Mouse (Mus musculus): ENCODE measurements around the gene Prr15l. TPM values are rescaled to one million over a fixed set of nuclear protein-coding genes. Genes with fewer than 3 reads are reported as not detected.
A peak's percentile ranks its signal among the peaks of the same experiment; 100 is the strongest.

The Prr15l gene
- polyA plus RNA-seq, 1 experiment: not detected

DNA sequence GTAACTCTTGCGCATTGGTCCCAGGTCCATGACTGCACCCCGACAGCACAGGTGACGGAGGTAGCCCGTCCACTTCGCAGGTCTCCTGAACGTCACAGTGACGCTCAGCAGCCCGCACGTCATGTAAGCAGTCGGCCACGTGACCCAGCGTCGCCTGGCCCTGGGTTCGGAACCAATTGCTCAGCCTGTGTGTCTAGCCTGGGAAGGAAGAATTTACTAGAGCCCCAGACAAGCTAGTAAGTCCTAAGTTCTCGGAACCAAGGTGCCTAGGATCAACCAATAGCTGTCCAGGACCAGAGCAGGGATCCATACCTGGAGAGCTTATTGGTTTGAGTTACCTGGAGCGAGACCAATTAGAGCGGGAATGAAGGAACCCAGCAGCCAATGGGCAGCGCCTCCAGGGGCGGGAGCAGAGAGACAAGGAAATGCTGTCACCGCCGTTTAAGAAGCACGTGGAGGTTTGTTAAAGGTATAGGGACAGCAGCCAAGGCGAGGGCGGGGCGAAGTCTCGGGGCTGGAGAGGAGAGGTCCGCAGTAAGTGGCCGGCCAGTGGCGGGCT, 15.9 kb downstream of the Prr15l start, which contains the start of gene Pnpo:
Gene Pnpo (minus strand): TSS at position 241 of the 559 bp plus-strand sequence.
- H3K4me1 ChIP-seq (ENCODE audit: control insufficient read depth, insufficient read depth, low read length): no peaks in the 10 kb centered on the region
- no peak within 1 kb of the TSS for H3K27ac ChIP-seq (ENCODE audit: insufficient read depth, low read length)
- TF ChIP-seq CTCF (IDR thresholded peaks at IDR 0.05; ENCODE audit: borderline replicate concordance, insufficient read depth, low read length) (no peak), POLR2A (IDR thresholded peaks at IDR 0.05; ENCODE audit: low read depth, low read length) (peak; percentile 68)
- H3K4me3 ChIP-seq (ENCODE audit: insufficient read depth, low read length): peak within 1 kb of the TSS; percentile 66

DNA sequence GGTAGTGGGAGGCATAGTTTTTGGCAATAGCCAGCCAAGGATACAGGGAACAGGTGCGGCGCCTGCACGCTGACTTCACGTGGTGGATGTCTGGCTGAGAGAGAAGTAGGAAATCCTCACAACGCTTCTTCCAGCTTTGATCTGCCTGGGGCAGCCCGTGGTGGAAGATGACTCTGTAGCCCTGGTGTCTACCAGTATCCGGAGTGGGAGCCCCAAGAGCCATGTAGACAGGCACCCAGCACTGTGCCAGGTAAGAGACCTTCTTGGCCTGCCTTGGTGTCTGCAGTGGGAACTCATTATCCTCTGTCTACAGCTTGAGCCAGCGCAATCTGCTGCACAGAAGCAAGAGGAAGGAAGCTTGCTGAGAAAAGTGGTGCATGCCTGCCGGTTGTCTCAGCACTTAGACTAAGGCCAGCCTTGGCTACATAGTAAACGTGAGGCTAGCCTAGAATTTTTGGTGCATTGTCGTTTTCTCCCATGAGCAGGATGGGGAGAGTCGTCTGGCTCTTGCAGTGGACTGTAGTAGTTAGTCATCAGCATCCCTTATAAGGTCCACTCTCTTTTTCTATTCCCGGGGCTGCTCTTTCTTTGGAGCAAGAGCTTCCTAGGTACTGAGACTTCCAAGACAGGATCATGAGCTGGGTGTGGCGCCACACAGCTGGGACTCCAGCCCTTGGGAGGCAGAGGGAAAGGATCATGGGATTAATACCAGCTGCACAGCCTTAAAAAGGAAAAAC, 17.1 kb downstream of the Prr15l start:
- TF ChIP-seq CTCF (IDR thresholded peaks at IDR 0.05; ENCODE audit: borderline replicate concordance, insufficient read depth, low read length) (no peak), POLR2A (IDR thresholded peaks at IDR 0.05; ENCODE audit: low read depth, low read length) (no peak)
- Histone ChIP-seq H3K27ac (ENCODE audit: insufficient read depth, low read length) (no peak overlapping the region), H3K4me3 (ENCODE audit: insufficient read depth, low read length) (no peak overlapping the region), H3K4me1 (ENCODE audit: control insufficient read depth, insufficient read depth, low read length) (no peaks in the 10 kb centered on the region)

GRCm38 (mm10) chr11:96946498-96946897, 18.6 kb downstream of the Prr15l start:
- H3K27ac ChIP-seq (ENCODE audit: insufficient read depth, low read length): no peak overlapping the region
- TF ChIP-seq CTCF (IDR thresholded peaks at IDR 0.05; ENCODE audit: borderline replicate concordance, insufficient read depth, low read length): no peak
- no peak for TF ChIP-seq POLR2A (IDR thresholded peaks at IDR 0.05; ENCODE audit: low read depth, low read length)

GRCm38 (mm10) chr11:96947849-96948248, 19.9 kb downstream of the Prr15l start:
- Histone ChIP-seq H3K27ac (ENCODE audit: insufficient read depth, low read length) (no peak overlapping the region), H3K4me3 (ENCODE audit: insufficient read depth, low read length) (no peak overlapping the region), H3K4me1 (ENCODE audit: control insufficient read depth, insufficient read depth, low read length) (no peaks in the 10 kb centered on the region)
- TF ChIP-seq POLR2A (IDR thresholded peaks at IDR 0.05; ENCODE audit: low read depth, low read length): no peak
- TF ChIP-seq CTCF (IDR thresholded peaks at IDR 0.05; ENCODE audit: borderline replicate concordance, insufficient read depth, low read length): no peak

More at GRCm38 (mm10) chr11:96946498-96946897, 18.6 kb downstream of the Prr15l start:
- Histone ChIP-seq H3K4me1 (ENCODE audit: control insufficient read depth, insufficient read depth, low read length) (no peaks in the 10 kb centered on the region), H3K4me3 (ENCODE audit: insufficient read depth, low read length) (no peak overlapping the region)

DNA sequence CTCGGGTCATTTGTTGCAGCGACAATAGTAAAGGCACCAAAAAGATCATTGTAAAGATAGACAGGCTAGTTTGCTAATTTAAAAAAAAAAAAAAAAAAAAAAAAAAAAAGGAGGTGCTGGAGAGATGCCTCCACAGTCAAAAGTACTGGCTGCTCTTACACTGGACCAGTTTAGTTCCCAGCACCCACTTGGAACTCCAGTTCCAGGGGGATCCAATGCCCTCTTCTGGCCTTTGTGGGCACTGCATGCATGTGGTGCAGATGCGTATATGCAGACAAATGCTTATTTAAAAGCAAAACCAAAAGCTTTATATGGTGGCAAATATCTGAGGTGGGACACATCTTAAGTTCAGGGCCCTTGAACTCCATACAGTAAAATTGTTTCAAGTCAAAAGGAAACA, 22.9 kb downstream of the Prr15l start:
- Histone ChIP-seq H3K4me1 (ENCODE audit: control insufficient read depth, insufficient read depth, low read length) (no peaks in the 10 kb centered on the region), H3K4me3 (ENCODE audit: insufficient read depth, low read length) (no peak overlapping the region), H3K27ac (ENCODE audit: insufficient read depth, low read length) (no peak overlapping the region)
- TF ChIP-seq POLR2A (IDR thresholded peaks at IDR 0.05; ENCODE audit: low read depth, low read length): no peak
- no peak for TF ChIP-seq CTCF (IDR thresholded peaks at IDR 0.05; ENCODE audit: borderline replicate concordance, insufficient read depth, low read length)

DNA sequence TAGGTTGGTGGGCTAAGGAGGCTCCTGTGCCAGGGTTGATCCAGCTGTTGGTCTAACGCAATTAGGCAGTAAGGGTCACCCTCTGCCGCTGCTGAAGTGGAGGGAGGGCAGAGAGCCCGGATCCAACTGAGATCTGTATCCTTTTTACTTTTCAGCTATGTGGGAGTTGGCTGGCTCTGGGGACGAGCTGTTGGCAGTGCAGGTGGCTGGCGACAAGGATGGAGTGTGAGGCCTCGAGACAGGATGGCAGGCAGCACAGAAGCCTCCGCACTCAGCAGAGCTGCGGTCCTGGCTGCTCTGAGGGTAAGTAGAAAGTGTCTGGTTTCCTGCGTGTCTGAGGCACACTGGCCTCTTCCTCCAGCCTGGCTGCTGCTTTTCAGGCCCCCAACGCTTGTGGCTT, 24.5 kb downstream of the Prr15l start:
- Histone ChIP-seq H3K4me1 (ENCODE audit: control insufficient read depth, insufficient read depth, low read length) (no peaks in the 10 kb centered on the region), H3K4me3 (ENCODE audit: insufficient read depth, low read length) (no peak overlapping the region), H3K27ac (ENCODE audit: insufficient read depth, low read length) (no peak overlapping the region)
- TF ChIP-seq POLR2A (IDR thresholded peaks at IDR 0.05; ENCODE audit: low read depth, low read length): no peak
- TF ChIP-seq CTCF (IDR thresholded peaks at IDR 0.05; ENCODE audit: borderline replicate concordance, insufficient read depth, low read length): no peak

DNA sequence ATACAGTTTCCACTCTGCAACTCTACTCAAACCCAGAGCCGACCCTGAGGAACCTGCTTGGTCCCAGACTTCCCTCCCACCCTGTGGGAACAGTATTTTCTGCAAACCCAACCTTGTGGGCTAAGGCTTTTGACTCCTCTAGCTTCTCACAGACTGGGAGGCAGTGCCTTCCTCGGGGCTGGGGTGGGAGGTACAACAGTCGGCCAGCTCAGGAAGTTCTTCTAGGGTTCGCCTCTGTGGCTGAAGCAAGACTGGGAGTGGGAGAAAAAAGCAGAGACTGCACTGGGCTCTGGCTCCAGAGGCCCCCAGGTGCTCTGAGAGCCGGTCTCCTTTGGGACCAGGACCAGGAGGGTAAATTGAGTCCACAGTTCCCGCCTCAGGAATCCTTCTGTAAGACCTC, 25.0 kb downstream of the Prr15l start:
- no peak overlapping the region for H3K27ac ChIP-seq (ENCODE audit: insufficient read depth, low read length)
- TF ChIP-seq CTCF (IDR thresholded peaks at IDR 0.05; ENCODE audit: borderline replicate concordance, insufficient read depth, low read length) (no peak), POLR2A (IDR thresholded peaks at IDR 0.05; ENCODE audit: low read depth, low read length) (no peak)

GRCm38 (mm10) chr11:96955094-96955493, 27.2 kb downstream of the Prr15l start:
- H3K4me1 ChIP-seq (ENCODE audit: control insufficient read depth, insufficient read depth, low read length): no peaks in the 10 kb centered on the region
- H3K4me3 ChIP-seq (ENCODE audit: insufficient read depth, low read length): no peak overlapping the region
- no peak overlapping the region for H3K27ac ChIP-seq (ENCODE audit: insufficient read depth, low read length)
- TF ChIP-seq POLR2A (IDR thresholded peaks at IDR 0.05; ENCODE audit: low read depth, low read length) (no peak), CTCF (IDR thresholded peaks at IDR 0.05; ENCODE audit: borderline replicate concordance, insufficient read depth, low read length) (no peak)

More for the DNA sequence above, 25.0 kb downstream of the Prr15l start:
- H3K4me3 ChIP-seq (ENCODE audit: insufficient read depth, low read length): no peak overlapping the region
- H3K4me1 ChIP-seq (ENCODE audit: control insufficient read depth, insufficient read depth, low read length): no peaks in the 10 kb centered on the region

DNA sequence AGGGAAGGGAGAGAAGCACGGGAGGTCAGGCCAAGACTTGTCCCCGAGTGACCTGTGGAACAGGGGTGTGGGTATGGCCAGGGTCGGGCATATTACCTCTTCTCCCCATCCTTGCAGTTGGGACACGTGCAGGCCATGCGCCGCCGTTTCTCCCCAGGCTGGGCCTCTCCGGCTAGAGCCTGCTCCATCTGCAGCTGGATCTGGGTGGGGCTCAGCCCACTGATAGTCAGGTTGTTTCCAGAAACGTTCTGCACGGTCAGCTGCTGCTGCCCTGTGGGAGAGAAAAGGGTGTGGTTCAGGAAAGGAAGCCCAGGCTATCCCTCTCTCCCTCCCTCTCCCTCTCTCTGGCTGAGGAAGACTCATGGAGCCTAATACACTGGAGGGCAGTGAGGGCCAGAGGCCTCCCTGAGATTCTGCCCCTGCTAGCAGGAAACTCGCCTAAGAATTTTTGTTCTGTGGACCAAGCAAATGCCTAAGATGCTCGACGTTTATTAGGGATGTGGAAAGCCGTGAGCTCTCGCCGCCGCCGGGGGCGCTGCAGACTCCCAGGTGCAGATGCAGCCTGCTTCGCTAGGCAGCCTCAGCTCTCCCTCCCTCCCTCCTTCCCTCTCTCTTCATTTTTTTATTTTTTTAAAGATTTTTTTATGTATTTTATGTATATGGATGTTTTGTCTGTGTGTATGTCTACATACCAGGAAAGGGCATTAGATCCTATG, 28.3 kb downstream of the Prr15l start:
- no peak overlapping the region for H3K27ac ChIP-seq (ENCODE audit: insufficient read depth, low read length)
- H3K4me3 ChIP-seq (ENCODE audit: insufficient read depth, low read length): no peak overlapping the region
- no peaks in the 10 kb centered on the region for H3K4me1 ChIP-seq (ENCODE audit: control insufficient read depth, insufficient read depth, low read length)
- no peak for TF ChIP-seq POLR2A (IDR thresholded peaks at IDR 0.05; ENCODE audit: low read depth, low read length)
- peak; percentile 57 for TF ChIP-seq CTCF (IDR thresholded peaks at IDR 0.05; ENCODE audit: borderline replicate concordance, insufficient read depth, low read length)

Data from embryonic fibroblast, embryonic 13.5 days (primary cell).